Mouse (Mus musculus) spleen, adult 12 weeks (tissue): ENCODE data around the gene Dock3.

Experiments used
- DNase-seq: peaks from one replicate; pipeline ENCODE4 v3.0.0; 2022; ENCODE audit warnings: low spot score

Gene Dock3

DNA sequence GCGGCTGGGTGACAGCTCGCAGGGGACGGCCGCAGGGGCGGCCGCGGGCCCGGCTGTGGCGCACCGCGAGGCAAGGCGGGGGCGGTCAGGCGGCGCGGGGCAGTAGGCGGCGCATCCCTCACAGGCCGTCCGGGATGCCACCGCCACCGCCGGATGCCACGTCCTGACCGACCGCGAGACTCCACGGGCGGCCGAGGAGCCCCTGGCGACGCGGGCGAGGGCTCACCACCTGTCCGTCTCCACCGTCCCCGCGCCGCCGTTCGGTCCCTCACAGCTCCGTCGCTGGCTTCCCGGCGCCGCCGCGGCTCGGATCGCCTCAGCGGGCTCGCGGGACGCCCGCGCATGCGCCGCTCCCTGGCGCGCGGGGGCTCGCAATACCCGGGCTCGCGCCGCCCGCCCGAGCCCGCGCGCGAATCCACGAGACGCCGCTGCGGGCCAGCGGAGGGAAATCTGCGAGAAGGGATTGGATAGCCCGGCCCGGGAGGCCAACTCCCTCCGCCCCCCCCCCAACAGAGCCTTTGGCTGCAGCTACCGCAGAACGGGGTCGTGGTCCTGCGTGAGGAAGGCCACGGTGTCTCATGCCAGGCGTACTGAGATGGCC, at the start of gene Dock3:
Dock3 (minus strand) TSS at position 371 of the 601 bp plus-strand sequence.
- no peak for DNase-seq

DNA sequence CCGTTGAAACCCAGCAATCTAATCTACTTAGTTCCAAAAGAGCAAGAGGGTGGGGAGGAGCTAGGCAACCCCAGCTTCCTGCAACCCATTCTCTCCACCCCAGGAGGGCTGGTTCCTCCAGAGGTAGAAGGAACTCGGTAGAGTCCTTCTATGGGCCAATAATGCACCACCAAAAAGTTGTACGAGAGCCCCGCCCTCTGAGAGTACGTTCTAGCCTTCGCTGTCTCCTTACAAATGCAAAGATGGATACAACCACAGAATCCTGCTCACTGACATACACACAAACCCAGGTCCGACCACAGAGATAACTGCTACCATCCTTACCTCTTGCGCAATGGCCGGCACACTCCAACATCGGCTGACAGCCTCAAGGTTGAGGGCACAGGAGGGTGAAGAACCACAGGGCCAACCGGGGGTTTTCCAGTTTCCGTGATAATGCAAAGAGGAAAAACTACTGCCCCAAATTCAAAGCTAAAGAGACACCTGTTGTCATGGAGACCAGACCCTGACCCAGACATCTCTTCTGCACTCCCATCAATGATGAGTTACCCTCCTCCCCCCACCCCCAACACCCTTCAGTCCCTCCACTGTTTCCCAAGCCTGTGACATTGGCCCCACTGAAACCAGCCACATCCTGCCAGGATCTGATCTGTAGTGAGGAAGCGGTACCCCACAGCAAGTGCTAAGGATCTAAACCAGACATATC, 48.8 kb upstream of the Dock3 start:
- DNase-seq, result no peak

DNA sequence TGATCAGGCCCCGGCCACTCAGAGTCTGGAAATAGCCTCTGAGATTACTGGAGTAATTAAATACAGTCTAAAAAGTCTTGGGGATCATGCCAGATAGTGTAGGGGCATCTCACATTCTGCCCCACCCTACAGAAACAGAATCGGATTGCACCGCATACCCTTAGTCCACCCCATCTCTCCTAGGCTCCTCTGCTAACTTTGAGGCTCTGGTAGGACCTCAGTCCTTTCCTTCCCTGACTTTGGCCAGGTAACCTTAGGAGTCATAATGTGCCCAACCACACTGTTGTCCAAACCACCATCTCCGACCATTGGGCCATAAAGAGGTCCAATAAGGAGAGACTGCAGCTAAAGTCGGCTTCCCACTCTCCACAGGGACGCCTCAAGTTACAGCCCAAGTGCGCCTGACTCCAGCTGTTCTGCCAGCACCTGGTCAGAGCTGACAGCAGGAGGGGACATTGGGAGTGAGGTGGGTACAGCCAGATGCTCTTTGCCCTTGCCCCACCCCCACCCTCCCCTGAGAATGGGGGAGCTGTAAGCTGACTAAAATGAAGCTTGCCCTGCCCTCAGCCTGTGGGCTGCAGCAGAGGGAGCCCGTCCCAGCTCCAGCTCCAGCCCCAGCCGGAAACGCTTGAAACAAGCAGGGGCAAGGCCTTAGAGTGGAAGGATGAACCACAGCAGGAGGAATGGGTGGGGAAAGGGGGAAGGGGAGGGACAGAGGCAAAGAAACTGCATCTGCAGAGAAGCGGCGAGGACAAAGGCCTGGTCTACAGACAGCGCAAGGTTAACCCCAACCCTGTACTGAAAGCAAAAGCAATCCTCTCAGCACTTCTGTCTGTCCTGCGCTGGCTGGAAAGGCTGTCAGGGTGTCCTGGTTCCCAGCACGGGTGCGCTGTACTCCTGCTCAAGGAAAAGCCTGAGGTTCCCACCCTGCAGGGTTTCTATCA, 47.9 kb upstream of the Dock3 start:
- no peak for DNase-seq

DNA sequence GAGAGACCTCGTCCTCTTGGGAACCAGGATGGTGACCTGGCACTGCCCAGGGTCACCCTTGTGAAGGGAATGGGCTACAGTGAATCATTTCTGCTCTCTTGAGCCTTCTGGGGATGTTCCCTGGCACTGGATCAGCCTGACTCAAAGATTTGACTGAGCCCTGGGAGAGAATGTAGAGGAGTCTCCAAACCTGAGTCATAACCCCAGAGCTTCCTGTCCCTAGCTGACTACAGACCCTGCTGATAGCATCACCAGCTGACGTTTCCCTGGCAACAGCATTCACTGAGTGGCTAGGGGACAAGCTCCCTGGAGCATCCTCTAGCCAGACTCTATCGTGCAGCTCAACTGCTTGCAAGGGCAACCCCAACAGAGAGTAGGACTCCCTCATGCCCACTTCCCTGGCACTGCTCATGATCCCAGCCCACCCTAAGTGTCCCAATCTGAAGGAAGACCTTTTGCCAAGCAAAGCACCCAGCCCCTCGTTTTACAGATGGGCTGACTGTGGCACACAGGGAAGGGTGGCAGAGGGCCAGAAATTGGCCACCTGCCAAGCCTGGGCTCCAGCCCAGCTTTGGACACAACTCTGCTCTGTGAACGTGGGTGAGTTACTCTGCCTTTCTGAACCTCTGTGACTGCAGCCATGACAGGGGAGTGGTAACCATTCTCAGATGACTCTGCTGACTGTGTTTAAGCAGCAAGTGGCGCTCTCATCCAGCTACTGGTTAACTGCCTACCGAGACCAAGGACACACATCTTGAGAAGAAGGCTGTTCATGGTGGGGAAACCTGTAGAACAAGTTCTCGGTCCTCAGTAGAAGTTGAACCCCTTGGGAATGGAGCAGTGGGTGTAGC, 47.0 kb upstream of the Dock3 start:
- DNase-seq, result no peak

DNA sequence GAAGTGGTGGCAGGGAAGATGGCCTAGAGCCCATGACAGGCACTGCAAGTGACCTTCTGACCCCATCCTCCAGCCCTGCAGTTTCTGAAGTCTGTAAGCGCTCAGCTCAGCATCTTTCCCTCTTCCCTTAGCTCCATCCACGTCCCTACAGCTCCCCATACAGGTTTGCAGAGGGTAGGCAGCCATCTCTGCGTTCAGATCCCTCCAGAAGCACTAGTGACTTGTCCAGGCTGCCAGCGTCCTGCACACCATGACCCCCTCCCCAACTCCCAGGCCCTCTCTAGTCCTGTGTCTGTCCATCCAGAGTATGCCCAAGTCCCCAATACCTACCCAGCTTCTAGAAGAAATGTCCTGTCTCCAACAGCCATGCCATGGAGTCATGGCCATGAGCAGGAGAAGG, 46.4 kb upstream of the Dock3 start:
- DNase-seq, result no peak

DNA sequence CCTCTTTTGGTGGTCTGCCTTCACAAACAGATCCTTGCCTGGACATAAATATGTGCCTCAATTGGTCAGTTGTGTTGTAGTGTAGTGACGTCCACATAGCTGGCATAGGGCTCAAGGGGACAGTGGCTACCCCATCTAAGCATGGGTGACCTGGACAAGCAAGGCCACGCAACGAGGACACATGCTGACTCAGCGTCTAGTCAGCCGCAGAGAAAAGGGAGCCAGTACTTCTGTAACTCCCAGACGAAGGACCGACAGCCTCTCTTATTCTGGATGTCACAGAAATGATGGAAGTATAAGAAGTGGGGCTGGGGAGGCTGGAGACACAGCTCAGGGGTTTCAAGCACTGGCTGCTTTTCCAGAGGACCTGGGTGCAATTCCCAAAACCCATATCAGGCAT, 45.9 kb upstream of the Dock3 start:
- no peak for DNase-seq

DNA sequence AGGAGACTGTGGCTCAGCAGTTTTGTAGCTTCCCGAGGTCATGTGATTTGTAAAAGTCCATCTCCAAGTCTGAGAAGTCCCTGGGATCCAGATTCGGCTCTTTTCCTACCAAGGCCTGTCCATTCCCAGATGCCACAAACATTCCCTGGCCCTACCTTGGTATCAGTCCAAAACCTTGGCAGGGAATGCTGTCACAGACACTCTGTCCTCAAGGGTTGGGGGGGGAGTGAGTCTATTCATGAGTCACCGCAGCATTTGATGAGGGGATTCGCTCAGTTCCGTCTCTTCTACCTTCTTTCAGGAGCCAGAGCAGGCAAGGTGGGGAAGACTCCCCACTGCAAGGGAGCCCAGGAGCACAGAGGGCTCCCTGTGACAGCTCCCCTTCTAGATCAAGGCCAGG, 44.0 kb upstream of the Dock3 start:
- no peak for DNase-seq

DNA sequence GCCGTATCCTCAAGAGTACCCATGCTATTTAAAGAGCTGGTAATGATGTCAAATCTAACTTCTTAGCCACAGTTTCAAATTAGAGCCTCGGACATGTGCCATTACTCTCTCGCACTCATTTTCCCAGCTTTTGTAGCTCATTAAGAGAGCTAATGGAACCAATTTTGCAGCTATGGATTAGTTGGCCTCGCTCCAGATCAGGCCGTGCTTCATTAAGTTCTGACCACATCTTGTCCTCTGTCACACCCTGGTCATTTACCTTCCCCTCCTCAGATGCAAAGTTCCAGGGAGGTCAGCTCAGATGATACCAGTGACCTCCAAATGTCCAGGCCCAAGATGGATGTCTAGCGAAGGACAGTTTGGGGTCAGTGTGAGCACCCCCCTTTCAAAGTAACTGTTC, 43.0 kb upstream of the Dock3 start:
- DNase-seq, result no peak

DNA sequence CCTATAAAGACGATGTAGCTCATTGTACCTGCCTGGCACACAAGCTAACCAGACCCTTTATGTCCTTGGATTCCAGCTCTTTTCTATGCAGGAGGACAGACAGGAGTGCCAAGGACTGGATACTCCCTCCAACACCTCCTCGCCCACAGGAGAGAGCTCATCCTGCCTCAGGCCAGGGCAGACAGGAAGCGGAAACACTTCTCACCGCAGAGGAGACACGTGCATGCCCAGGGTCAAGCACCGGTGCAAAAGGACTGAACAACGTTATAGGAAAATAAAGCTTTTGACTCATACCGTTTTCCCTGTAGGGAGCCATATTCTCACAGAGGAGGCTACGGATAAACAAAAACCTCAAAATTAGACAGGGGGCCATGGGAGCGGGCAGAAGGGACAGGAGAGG, 41.5 kb upstream of the Dock3 start:
- no peak for DNase-seq

DNA sequence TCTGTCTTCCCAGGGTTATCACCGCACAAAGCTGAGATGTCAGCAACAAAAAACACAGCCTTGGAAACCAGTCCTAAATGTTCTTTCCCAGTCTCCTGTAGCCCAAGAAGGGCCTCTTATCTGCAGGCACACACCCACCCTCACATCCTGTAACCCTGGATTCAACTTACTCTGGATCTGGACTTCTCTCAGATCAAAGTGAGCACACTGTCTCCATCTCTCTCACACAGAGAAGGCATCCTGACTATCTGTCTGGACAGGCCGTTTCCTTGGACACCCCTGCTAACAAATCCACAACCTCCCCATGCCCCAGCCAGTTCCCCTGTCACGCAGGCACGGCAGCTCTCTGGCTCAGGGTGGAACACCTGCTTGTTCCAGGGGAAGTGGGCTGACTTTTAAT, 40.6 kb upstream of the Dock3 start:
- DNase-seq, result no peak

DNA sequence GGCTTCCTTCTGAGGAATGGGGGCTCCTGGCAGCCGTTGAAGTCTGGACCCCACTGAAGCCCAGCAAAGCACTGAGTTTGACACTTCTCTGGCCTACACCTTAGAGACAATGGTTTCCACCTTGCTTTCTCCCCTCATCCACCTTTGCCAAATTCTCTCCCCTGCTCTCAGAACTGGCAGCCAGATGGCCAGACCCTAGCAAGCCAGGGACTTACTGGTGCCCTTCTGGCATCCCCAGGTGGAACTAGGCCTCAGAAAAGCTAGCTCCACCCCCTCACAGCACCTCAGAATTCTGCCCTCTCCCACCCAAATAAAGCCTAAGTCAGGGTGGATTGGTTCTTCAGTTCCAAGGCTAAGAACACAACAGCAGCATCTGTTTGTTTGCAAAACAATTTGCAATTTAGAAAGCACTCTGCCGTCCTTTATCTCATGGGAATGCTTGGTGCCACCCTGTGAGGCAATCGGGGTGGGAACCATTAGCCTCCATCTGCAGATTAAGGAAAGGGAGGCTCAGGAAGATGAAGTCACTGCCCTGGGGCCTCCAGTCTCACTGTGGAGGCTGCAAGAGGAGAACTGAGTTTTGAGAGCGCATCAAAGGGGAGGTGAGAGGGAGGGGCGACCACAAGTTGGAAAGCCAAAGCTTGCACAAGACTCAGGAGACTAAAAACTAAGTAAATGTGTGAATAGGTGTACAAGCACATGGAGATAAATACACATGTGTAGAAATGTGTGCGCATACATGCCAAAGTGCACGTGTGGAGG, 39.6 kb upstream of the Dock3 start:
- DNase-seq, result no peak

DNA sequence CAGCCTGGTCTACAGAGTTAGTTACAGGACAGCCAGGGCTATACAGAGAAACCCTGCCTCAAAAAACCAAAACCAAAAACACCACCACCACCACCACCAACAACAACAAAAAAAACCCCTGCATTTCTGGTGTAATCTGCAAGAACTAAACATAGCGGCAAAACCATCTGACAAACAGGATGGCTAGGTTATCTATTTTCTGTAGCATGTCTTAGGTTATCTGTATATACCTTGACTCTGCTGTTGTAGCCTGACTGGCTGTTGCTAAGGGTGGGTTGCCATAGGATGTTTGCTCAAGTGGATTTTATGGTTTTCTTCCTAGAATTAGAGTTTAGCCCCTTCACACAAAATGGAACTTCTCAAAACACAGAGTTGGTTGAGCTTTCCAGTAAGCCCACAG, 38.1 kb upstream of the Dock3 start:
- no peak for DNase-seq

DNA sequence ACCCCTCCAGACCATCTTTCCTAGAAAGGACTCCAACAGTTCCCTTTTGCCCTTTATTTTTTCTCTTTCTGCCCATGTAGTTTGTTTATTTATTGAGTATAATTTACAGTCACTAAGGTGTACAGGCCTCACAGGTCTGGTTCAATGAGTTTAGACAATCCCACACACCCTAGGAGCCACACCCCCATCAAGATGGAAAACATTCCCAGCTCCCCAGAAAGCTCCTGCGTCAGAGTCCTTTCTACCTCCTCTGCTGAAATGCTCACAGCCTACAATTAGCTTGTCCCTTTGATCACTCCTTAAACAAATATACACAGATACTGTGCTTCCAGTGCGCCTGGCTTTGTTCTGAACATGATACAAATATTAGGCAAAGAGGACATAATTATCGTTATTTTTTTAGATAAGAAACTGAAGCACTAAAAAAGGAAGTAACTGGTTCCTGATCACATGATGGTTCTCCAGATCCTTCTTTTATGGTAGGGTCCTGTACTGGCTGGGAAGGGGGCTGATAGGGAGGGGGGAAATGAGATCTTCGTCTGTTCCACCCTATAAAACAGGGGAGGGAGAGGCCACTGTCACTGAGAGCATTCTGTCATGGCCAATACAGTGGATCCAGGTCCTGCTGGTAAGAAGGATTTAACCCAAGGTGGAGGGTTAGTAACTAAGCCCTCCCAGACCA, 36.2 kb upstream of the Dock3 start:
- no peak for DNase-seq

DNA sequence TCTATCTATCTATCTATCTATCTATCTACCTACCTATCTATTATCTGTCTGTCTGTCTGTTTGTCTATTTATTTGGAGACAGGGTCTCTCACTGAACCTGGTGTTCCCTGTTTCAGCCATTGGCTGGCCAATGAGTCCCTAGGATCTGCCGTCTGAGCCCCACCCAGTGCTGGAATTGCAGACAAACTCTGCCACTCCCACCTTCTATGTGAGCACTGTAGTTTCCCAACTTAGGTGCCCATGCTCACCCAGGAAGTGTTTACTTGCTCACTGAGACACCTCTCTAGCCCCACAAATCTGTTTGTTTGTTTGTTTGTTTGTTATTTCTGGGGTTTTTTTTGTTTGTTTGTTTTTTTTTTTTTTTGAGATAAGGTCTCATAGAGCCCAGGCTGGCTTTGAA, 35.3 kb upstream of the Dock3 start:
- DNase-seq, result no peak

DNA sequence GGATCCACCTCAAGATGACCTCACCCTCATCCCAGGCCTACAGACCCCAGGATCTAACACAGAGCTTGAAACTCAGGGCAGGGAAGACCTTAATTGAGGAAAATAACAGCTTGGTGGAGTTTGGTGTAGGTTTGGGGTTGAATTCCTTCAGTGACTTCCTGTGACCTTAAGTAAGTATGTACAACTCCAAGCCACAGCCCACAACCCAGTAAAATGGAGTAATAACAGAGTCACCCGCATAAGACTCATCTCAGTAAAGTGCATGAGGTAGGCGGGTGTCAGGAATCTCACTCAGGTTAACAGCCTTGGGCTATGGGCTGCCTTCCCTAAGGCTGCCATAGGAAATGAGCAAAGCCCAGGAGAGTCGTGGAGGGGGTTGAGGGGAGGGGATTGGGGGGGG, 33.0 kb upstream of the Dock3 start:
- no peak for DNase-seq

DNA sequence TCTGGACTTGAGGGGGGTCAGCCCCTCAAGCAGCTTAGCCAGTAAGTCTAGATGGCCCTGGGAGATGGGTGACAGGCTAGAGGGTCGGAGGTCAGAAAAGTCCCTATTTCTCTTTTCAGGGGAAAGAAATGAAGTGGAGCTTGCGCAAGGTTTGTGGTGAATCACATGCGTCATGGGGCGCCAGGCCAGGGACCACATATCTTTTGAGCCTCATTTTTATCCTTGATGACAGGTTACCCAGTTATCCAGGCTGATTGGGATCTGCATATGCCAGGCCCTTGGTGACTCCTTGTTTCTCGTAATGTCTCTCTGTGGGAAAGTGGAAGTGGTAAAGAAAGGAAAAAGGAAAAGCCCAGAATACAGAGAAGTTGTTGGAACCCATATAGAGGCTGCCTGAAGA, 32.2 kb upstream of the Dock3 start:
- DNase-seq, result no peak

DNA sequence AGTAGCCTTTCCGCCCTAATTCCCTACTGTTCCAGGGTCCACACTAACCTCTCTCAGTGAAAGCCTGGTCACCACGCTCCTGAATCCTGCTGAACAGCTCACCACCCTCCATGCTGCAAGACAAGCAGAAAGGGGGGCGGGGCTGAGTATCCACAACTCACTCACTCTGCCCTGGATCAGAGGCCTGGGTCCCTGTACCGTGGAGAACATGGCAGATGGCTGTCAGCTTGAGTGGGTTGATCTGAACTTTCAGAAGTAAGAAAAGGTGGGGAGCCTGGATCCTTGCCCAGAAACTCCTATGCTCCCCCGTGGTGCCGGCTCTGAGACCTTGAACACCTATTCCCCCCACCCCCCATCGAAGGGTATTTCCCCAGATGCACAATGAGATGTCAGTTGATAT, 30.7 kb upstream of the Dock3 start:
- DNase-seq, result no peak

DNA sequence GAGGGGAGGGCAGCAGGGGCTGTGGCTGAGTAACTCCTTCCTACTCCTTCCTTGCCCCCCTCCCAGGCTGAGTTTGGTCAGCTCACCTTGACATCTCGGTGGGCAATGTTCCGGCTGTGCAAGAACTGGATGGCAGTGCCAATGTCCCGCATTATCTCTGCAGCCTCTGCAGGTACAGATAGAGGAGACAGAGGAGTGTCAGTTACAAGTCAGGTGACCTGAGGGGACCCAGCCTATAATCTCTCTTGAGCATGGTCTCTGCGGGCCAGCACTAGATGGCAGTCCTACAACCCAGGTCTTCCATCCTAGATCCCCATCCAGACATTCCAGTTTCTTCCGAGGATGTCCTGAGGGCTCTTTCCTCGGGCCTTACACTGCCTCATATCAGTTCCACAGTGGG, 30.1 kb upstream of the Dock3 start:
- no peak for DNase-seq

DNA sequence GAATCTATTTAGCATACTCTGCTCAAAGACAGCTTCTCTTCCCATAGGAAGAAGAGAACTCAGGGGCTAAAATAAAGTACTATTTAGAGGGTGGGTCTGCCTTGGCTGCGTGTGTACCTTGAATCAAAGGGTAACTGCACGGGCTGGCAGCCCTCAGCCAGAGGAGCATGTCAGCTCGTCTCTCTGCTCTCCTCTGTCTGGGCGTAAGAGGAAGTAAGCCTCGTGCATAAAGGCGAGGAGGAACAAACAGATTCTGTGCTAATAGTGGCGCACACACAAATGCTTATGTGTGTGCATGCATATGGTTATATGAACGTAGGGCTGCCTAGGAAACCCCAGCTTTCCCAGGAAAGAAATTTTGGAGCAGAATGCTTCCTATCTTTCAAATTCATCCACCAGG, 29.1 kb upstream of the Dock3 start:
- DNase-seq, result no peak

DNA sequence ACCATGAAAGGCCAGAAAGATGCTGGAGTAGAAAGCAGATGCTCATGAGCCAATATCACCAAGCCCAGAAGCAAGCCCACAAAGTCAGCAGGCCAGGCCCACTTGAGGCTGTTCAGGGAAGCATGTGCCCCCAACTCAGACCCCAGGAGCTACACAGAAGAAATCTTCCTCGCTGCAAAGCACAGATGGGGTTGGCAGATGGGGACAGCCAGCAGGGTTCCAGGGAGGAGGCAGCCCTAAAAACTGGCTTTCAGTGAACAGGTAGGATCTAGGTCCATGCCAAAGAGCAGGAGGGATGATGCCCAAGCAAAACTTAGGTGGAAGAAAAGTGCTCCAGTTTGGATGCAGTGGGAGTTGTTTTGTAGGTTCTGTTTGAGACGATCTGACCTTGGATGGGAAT, 28.7 kb upstream of the Dock3 start:
- no peak for DNase-seq

DNA sequence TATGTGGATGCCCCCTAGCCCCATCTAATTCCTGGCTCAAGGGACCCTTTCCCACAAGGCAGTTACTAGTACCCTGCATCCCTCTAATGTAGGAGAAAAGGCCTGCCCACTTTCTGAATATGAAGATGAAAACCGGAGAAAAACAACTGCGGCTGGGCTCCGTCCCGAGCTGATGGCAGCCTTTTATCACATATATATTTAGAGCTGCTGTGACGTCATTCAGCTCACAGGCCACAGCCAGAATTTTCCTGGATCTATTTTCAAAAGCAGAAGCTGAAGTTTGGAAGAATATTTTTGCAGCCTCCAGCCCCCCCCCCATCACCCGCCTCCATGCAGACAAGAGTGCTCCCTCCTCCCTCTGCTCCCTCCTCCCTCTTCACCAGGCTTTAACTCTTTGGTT, 27.9 kb upstream of the Dock3 start:
- DNase-seq, result no peak
